Mouse (Mus musculus) neutrophil, adult 83 days (primary cell): Measurements from ENCODE around the gene Fam102b. TPM values are rescaled to one million over a fixed set of nuclear protein-coding genes. Genes with fewer than 3 reads are reported as not detected.

Experiments used
- total RNA-seq, 2 experiments: library from RNA; stranded (reverse); gene quantifications; one replicate each; pipeline ENCODE4 v1.2.4; 2023

Gene Fam102b
- total RNA-seq: 10 to 100 TPM; 14.9 to 16.4 TPM

DNA sequence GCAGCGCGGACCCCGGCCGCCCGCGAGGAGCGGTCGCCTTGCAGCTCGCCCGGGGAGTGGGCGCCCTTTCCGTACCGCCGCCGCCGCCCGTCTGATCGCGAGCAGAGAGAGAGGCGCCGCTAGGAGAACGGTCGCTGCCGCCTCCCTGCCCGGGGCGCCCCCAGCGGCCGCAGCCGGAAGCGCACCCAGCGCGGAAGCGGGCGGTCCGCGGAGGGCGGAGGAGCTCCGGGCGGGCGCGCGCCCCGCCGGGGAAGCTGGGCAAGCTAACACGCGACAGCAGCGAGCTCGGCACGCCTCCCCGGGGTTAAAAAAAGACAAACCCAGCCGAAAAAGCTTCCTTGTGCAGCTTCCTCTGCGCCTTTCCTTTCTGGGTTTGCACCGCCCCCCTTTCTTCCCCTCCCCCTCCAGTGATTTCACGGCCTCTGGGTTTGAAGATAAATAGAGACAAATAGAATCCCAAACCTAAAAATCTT lies at the start of gene Fam102b:
Fam102b (minus strand) TSS at position 93 of the 473 bp plus-strand sequence.

DNA sequence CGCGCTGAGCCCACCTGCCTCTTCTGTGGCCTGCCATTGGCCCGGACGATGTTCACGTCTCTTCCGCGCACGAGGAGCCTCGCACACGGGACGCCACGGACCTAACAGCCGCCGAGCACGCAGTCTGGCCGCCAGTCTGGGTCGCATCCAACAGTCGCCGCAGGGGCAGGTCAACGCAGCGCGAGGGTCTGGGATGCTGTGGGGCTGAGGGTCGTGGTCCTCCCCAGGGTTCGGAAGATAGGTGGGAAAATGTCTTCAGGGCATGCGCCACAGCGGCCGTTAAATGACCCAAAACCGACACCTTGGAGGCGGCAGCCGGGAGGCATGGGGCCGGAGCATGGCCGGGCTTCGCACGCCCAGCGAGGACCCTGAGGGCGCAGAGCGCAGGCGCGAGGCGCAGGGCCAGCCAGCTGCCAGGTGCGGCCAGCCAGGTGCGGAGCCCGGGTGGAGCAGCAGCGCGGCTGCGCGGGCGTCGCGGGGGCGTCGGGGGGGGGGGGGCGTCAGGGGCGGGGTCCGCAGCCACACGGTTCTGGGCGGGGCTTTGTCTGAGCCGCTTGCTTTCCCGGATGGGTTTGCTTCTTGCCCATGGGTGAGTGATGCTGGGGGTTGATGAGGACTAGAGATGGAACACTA lies 87.3 kb downstream of the Fam102b start, which contains the start of gene Gm9857:
Gm9857 (minus strand) TSS at position 445 of the 633 bp plus-strand sequence.

GRCm38 (mm10) chr3:108939573-108939972 lies 87.8 kb downstream of the Fam102b start, which contains the start of gene Henmt1:
Gene Henmt1, plus strand, starts transcription at chr3:108939873.

Other genes starting within 250 kb of the Fam102b start
- 10 to 100 TPM; 38.1 to 52.3 TPM for gene Stxbp3, start 187.1 kb downstream of the Fam102b start, total RNA-seq
- under 1 TPM in 1 of 2 experiments, not detected in 1; 0.22 TPM for gene Fndc7, start 137.6 kb downstream of the Fam102b start, total RNA-seq
- 10 to 100 TPM; 80.0 to 93.5 TPM for gene Prpf38b, start 115.9 kb downstream of the Fam102b start, total RNA-seq
- not detected for gene Henmt1, start 87.7 kb downstream of the Fam102b start, total RNA-seq
- not detected for gene Gm9857, start 87.2 kb downstream of the Fam102b start, total RNA-seq
- not detected for gene Slc25a54, start 52.9 kb upstream of the Fam102b start, total RNA-seq
- gene Slc25a24, start 95.5 kb upstream of the Fam102b start, total RNA-seq: 10 to 100 TPM; 65.3 to 77.7 TPM